Mouse (Mus musculus) heart, postnatal 36 days (tissue): Measurements from ENCODE around the gene Srsf6. TPM values are rescaled to one million over a fixed set of nuclear protein-coding genes. Genes with fewer than 3 reads are reported as not detected.
A peak's percentile ranks its signal among the peaks of the same experiment; 100 is the strongest.

Source experiments
- DNase-seq, 2 experiments: peaks; one replicate each; pipeline ENCODE4 v3.0.0; 2021 to 2022
- intact Hi-C: fragments of 180-260 bp; cut with DNase I; formaldehyde crosslinking; loops from one replicate; pipeline ENCODE4 v1.15.1; 2025
- total RNA-seq, 2 experiments: library from RNA; stranded (reverse); gene quantifications; 2 replicates each; pipeline ENCODE4 v1.2.3; 2021

The Srsf6 gene
- total RNA-seq, 2 experiments from 2014 or later, result 61.0 to 63.7 TPM

DNA sequence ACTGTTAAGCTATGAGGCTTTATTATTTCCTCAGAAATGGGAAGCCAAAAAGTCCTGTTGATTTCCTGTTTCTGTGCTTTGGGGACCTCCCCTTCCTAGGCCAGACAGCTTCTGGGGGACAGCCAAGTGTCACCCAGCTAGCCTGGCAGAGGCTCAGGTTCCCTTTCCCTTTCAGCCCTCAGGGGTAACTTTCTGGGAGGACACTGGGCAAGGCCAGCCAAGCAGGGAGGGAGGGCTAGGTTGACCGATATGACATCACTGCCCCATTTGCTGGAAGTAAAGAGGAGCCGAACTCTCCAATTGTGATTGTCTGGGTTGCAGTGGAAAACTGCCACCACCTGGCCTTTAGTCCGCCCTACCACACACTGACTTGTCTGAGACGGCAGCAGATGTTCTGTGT lies 44.7 kb downstream of the Srsf6 start:
- intact Hi-C loops, result no loop called here
- DNase-seq, result peak; percentile 48 to 50

DNA sequence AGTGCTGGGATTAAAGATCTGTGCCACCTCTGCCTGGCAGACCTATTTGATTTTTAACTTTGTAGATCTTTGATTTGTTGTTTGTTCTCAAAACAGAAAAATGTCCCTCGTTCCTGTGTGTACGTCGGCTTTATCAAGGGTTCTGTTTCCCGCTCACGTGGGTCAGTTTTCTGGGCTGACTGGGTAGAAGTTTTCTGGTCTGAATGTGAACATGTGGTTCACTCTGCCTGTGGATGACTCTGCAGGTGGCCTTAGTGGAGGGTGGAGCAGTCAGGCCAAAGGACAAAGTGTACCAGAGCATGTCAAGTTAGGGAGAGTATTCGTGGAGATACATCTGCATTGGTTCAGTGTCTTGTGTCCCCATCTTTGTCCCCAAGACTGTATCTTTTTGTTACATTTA lies 53.1 kb downstream of the Srsf6 start:
- DNase-seq, result no peak
- intact Hi-C loops, result no loop called here

DNA sequence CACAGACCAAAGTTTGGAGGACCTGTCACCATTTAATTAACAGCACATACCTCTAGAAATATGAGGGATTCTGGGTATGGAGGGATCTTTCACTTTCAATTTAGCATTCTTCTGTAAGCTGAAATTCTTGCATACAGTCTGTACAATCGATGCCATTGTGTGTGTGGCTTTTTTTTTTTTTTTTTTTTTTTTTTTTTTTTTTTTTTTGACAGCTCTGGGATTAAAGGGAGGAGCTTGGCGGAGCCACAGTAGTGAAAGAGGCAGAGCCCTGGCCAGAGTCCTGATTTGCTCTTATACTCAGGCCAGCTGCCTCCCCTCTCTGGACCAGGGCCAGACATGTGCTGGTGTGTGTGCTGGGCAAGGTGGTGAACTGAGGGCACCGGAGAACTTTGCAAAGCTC lies 54.6 kb downstream of the Srsf6 start:
- intact Hi-C loops, result no loop called here
- DNase-seq, result peak; percentile 23 to 43

Other genes starting within 250 kb of the Srsf6 start
- gene L3mbtl1, start 11.9 kb downstream of the Srsf6 start, total RNA-seq, result not detected
- not detected for gene Sgk2, start 55.8 kb downstream of the Srsf6 start, total RNA-seq
- gene Ift52, start 85.8 kb downstream of the Srsf6 start, total RNA-seq, result 10 to 100 TPM; 21.0 to 22.2 TPM
- gene Mybl2, start 123.2 kb downstream of the Srsf6 start, total RNA-seq, result under 1 TPM; 0.16 to 0.89 TPM
- gene Gtsf1l, start 156.3 kb downstream of the Srsf6 start, total RNA-seq, result not detected